Mouse (Mus musculus): Measurements from ENCODE around the gene Tcte2.

DNA sequence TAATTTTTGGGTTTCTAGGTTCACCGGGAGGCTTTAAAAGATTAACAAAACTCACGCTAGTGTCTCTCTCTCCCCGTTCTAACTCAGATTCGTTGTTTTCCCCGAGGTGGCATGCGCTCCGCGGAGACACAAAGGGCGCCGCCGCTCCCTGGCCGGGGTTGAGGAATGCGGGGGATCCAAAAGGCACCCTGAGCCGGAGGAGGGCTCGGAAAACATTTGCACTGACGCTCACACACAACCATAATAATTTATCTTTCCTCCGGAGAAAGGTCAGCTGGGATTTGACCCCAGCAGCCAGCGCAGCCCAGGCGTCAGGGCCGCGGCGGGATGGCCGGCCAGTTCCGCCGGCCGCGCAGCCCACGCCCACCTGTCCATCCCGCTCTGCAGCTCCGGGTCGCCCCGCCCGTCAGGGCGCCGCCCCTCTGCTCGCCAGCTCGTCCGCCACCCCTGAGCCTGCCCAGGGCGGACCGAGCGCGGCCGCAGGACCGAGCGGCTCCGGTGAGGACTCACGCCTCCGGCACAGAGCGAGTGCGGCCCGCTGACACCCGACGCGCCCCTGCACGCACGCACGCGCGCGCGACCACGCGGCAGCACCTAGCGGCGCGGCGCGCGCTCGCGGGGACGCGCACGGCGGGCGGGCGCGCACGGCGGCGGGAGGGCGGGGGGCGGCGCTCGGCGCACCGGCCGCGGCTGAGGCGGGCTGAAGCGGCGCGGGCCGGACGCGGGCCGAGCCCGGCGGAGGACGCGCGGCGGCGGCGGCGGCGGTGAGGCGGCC, 1.6 kb downstream of the Tcte2 start, which contains the start of gene Afdn:
- TF ChIP-seq POLR2A (IDR thresholded peaks at IDR 0.05; ENCODE audit: low read depth, low read length) (peak; percentile 44; the same call in 1 of the 2 replicates), CTCF (conservative IDR thresholded peaks at IDR 0.05 in 1 of 2, IDR thresholded peaks at IDR 0.05 in 1 of 2; ENCODE audit: low read depth in 2 of 2, low read length in 2 of 2) (no peak), JUND (conservative IDR thresholded peaks at IDR 0.05; ENCODE audit: low read depth, low read length) (no peak), MAX (IDR thresholded peaks at IDR 0.05; ENCODE audit: low read length) (no peak)

All from CH12.LX (cell line).